Mouse (Mus musculus) thymus, adult 2 months (tissue): ENCODE measurements around the gene Cdh4.

Experiments
- CTCF ChIP-seq: fragments of 200-500 bp; IDR thresholded peaks from 2 replicates; pipeline ENCODE4 v1.5.1; 2012; ENCODE audit warnings: mild to moderate bottlenecking, control low read depth, low read length, moderate library complexity, borderline replicate concordance; ENCODE audit not compliant: control insufficient read depth, poor library complexity, insufficient read depth; ENCODE audit errors: extremely low read depth
- POLR2A ChIP-seq: fragments of 200-500 bp; IDR thresholded peaks from 2 replicates; pipeline ENCODE4 v1.6.1; 2012; ENCODE audit warnings: mild to moderate bottlenecking, low read length, control low read depth, moderate library complexity; ENCODE audit not compliant: control insufficient read depth, poor library complexity, insufficient read depth; ENCODE audit errors: extremely low read depth

DNA sequence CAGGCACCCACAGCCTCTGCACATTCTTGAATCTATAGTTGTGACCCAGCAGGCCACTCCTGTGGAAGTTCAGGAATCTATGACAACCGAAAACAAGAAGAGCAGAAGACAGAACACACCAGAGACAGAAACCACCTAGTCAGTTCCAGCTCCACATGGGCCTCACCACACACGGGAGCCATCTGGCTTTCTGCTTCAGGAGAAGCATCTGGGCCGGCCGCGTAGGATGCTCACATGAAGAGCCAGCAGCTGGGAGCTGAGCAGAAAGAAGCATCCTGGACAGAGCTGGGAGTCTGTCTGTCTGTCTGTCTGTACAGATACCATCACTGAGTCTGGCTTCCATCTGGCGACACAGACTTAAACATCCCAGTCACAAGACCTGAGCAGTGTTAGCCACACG is 76.9 kb downstream of the Cdh4 start:
- no peak for TF ChIP-seq CTCF
- TF ChIP-seq POLR2A, result no peak
